Mouse (Mus musculus): ENCODE data around the gene Usp54. TPM values are rescaled to one million over a fixed set of nuclear protein-coding genes. Genes with fewer than 3 reads are reported as not detected.

Usp54 gene
- polyA plus RNA-seq, 1 experiment, result 3.3 TPM

DNA sequence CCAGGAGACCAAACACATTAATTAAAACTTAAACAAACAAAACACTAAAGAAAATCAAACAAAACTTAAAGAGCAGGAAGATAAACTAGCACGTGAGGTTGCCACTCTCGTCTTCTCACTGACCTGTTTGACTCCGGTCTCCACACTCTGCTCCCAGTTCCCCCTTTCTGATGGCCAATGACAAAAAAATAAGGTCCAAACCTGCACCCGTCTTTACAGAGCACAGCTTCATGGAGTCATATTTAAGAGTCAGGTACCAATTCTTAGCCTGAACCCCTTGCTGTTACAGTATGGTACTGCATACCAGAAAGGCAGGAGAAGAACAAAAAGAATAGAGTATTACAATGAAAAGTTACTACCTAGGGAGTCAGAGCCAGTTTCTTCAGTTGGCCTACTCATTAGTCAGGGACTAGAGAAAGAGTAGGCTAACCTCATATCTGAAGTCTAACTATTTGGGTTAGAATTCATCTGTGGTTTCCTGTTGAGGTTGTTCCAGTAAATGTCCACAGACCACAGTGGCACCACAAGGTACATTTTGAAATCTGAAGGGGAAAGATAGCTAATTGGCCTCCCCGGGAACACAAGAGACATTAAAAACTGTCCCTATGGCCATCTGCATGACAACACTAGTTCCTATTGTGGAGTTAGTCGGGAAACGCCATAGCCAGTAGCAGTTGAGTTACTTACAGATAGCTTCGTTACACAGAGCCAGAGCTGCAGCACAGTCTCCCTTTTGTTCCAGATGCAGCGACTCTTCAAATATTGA lies 75.4 kb downstream of the Usp54 start:
- Histone ChIP-seq H3K27me3 (ENCODE audit: control insufficient read depth, insufficient read depth, insufficient read length) (no peaks in the 10 kb centered on the region), H3K4me3 (ENCODE audit: insufficient read depth, poor library complexity, severe bottlenecking) (no peak overlapping the region), H3ac (ENCODE audit: control insufficient read depth, insufficient read length, low read depth) (no peak overlapping the region), H3K36me3 (ENCODE audit: control insufficient read depth, insufficient read depth) (peaks cover 35% of the 10 kb centered on the region), H3K79me2 (ENCODE audit: control insufficient read depth, insufficient read depth) (no peaks in the 10 kb centered on the region), H3K79me3 (ENCODE audit: low read depth) (no peaks in the 10 kb centered on the region)
- TF ChIP-seq USF1 (IDR thresholded peaks at IDR 0.05; ENCODE audit: low read depth), result no peak
- no peak for TF ChIP-seq MYOD1 (IDR thresholded peaks at IDR 0.05; ENCODE audit: control insufficient read depth, insufficient read length, low read depth)
- no peak for TF ChIP-seq MYOG (IDR thresholded peaks at IDR 0.05; ENCODE audit: control insufficient read depth, extremely low read depth, insufficient read length)
- no peak for TF ChIP-seq CTCF (IDR thresholded peaks at IDR 0.05; ENCODE audit: control insufficient read depth, insufficient read depth, insufficient read length)
- no peak for TF ChIP-seq MAX (IDR thresholded peaks at IDR 0.05)
- no peak for TF ChIP-seq CEBPB (IDR thresholded peaks at IDR 0.05; ENCODE audit: low read depth)
- no peak for TF ChIP-seq FOSL1 (IDR thresholded peaks at IDR 0.05; ENCODE audit: insufficient read depth, low read length, poor library complexity, severe bottlenecking)

DNA sequence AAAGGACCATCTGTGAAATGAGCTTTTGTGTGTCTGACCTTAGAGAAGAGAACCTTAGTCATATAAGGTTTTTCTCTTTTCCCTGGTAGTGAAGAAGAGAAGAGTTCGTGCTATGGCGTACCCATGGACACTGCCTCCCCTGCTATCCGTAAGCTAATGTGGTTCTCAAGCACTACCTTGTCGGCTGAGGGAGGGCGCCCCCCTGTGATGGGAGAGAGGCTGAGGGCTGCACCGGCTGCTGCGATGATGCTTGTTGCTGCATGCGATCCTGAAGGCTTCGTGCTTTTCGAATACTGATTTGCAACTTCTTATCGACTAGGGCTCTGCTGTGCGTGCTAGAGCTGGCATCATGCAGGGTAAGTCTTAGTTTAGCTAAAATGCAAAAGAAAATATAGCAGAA lies 76.2 kb downstream of the Usp54 start:
- H3K4me3 ChIP-seq (ENCODE audit: insufficient read depth, poor library complexity, severe bottlenecking), result no peak overlapping the region
- no peaks in the 10 kb centered on the region for H3K27me3 ChIP-seq (ENCODE audit: control insufficient read depth, insufficient read depth, insufficient read length)
- H3ac ChIP-seq (ENCODE audit: control insufficient read depth, insufficient read length, low read depth), result no peak overlapping the region
- H3K79me2 ChIP-seq (ENCODE audit: control insufficient read depth, insufficient read depth), result no peaks in the 10 kb centered on the region
- H3K36me3 ChIP-seq (ENCODE audit: control insufficient read depth, insufficient read depth), result peaks cover 28% of the 10 kb centered on the region
- H3K79me3 ChIP-seq (ENCODE audit: low read depth), result no peaks in the 10 kb centered on the region
- TF ChIP-seq MAX (IDR thresholded peaks at IDR 0.05) (no peak), MYOG (IDR thresholded peaks at IDR 0.05; ENCODE audit: control insufficient read depth, extremely low read depth, insufficient read length) (no peak), CTCF (IDR thresholded peaks at IDR 0.05; ENCODE audit: control insufficient read depth, insufficient read depth, insufficient read length) (peak; percentile 23), CEBPB (IDR thresholded peaks at IDR 0.05; ENCODE audit: low read depth) (no peak), FOSL1 (IDR thresholded peaks at IDR 0.05; ENCODE audit: insufficient read depth, low read length, poor library complexity, severe bottlenecking) (no peak), USF1 (IDR thresholded peaks at IDR 0.05; ENCODE audit: low read depth) (no peak), MYOD1 (IDR thresholded peaks at IDR 0.05; ENCODE audit: control insufficient read depth, insufficient read length, low read depth) (no peak)

DNA sequence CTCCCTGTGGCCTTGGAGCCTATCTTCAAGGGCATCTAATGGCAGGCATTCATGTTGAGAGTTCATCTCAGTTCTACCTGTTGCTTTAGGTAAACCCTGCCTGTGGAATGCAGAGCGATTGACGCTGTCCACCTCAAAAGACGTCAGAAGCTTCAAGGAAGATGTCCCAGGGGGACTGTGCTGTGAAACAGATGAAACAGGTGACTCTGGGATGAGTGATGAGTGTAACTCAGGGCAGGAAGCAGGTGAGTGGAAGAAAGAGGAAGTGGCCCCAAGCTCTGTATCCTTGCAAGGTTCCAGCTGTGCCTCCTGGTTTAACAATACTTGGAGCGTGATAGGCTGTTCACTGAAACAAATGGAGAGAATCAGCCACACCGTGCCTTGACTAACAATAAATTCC lies 79.0 kb downstream of the Usp54 start:
- H3K79me3 ChIP-seq (ENCODE audit: low read depth), result no peaks in the 10 kb centered on the region
- H3K79me2 ChIP-seq (ENCODE audit: control insufficient read depth, insufficient read depth), result no peaks in the 10 kb centered on the region
- peaks cover 26% of the 10 kb centered on the region for H3K36me3 ChIP-seq (ENCODE audit: control insufficient read depth, insufficient read depth)
- H3K4me3 ChIP-seq (ENCODE audit: insufficient read depth, poor library complexity, severe bottlenecking), result no peak overlapping the region
- TF ChIP-seq FOSL1 (IDR thresholded peaks at IDR 0.05; ENCODE audit: insufficient read depth, low read length, poor library complexity, severe bottlenecking), result no peak
- TF ChIP-seq MYOD1 (IDR thresholded peaks at IDR 0.05; ENCODE audit: control insufficient read depth, insufficient read length, low read depth), result no peak
- TF ChIP-seq MAX (IDR thresholded peaks at IDR 0.05), result no peak
- TF ChIP-seq CTCF (IDR thresholded peaks at IDR 0.05; ENCODE audit: control insufficient read depth, insufficient read depth, insufficient read length), result no peak
- TF ChIP-seq USF1 (IDR thresholded peaks at IDR 0.05; ENCODE audit: low read depth), result no peak
- no peak for TF ChIP-seq MYOG (IDR thresholded peaks at IDR 0.05; ENCODE audit: control insufficient read depth, extremely low read depth, insufficient read length)
- TF ChIP-seq CEBPB (IDR thresholded peaks at IDR 0.05; ENCODE audit: low read depth), result no peak
- H3ac ChIP-seq (ENCODE audit: control insufficient read depth, insufficient read length, low read depth), result no peak overlapping the region
- no peaks in the 10 kb centered on the region for H3K27me3 ChIP-seq (ENCODE audit: control insufficient read depth, insufficient read depth, insufficient read length)

DNA sequence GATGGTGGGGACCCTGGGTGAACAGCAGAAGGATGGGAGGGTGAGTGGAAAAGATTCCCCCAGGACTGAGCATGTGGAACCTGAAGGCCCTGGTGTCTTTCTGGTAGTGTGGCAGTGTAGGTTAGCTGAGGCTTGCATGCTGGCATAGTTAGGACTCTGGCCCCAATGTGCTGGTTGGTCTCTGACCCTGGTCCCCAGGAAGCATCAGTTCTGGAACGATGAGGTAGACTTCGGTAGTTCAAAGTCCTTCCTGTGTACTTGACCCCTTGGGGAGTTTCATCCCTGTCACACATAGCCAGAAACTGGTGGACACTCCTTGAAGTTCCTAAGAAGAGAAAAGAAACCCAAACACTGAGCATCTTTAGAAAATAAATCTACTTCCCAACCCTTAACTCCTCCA lies 90.7 kb downstream of the Usp54 start:
- H3ac ChIP-seq (ENCODE audit: control insufficient read depth, insufficient read length, low read depth), result no peak overlapping the region
- TF ChIP-seq MAX (IDR thresholded peaks at IDR 0.05) (no peak), FOSL1 (IDR thresholded peaks at IDR 0.05; ENCODE audit: insufficient read depth, low read length, poor library complexity, severe bottlenecking) (no peak), CTCF (IDR thresholded peaks at IDR 0.05; ENCODE audit: control insufficient read depth, insufficient read depth, insufficient read length) (no peak), CEBPB (IDR thresholded peaks at IDR 0.05; ENCODE audit: low read depth) (no peak), MYOD1 (IDR thresholded peaks at IDR 0.05; ENCODE audit: control insufficient read depth, insufficient read length, low read depth) (no peak), MYOG (IDR thresholded peaks at IDR 0.05; ENCODE audit: control insufficient read depth, extremely low read depth, insufficient read length) (no peak)
- H3K79me3 ChIP-seq (ENCODE audit: low read depth), result peaks cover 4% of the 10 kb centered on the region
- no peak overlapping the region for H3K4me3 ChIP-seq (ENCODE audit: insufficient read depth, poor library complexity, severe bottlenecking)
- peaks cover 8% of the 10 kb centered on the region for H3K79me2 ChIP-seq (ENCODE audit: control insufficient read depth, insufficient read depth)
- H3K36me3 ChIP-seq (ENCODE audit: control insufficient read depth, insufficient read depth), result no peaks in the 10 kb centered on the region
- no peaks in the 10 kb centered on the region for H3K27me3 ChIP-seq (ENCODE audit: control insufficient read depth, insufficient read depth, insufficient read length)

DNA sequence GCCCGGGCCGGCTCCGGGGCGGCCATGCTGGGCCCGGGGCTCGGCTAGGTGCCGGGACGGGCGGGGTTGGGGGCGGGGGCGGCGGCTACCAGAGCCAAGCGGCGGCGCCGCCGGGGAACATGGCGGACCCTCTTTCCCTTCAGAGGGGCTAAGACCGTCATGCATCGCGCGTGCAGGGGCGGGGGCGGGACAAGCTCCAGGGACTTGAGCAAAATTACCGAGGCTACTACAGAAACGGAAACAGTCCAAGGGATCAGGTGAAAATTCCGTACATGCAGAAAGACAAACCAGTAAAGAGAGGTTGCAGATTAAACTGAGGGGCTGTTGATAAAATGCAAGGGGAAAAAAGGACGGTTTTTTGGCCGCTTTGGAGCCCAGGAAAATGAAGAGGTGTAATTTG lies 94.4 kb downstream of the Usp54 start, which contains the start of gene Ppp3cb:
Gene Ppp3cb (minus strand): TSS at position 159 of the 400 bp plus-strand sequence.
- no peak for TF ChIP-seq MYOG (IDR thresholded peaks at IDR 0.05; ENCODE audit: control insufficient read depth, extremely low read depth, insufficient read length)
- Histone ChIP-seq H3K27me3 (ENCODE audit: control insufficient read depth, insufficient read depth, insufficient read length) (no peaks in the 10 kb centered on the region), H3K79me3 (ENCODE audit: low read depth) (peaks cover 38% of the 10 kb centered on the region), H3K79me2 (ENCODE audit: control insufficient read depth, insufficient read depth) (peaks cover 45% of the 10 kb centered on the region), H3K36me3 (ENCODE audit: control insufficient read depth, insufficient read depth) (no peaks in the 10 kb centered on the region), H3K4me3 (ENCODE audit: insufficient read depth, poor library complexity, severe bottlenecking) (peak within 1 kb of the TSS; percentile 72), H3ac (ENCODE audit: control insufficient read depth, insufficient read length, low read depth) (peak within 1 kb of the TSS; percentile 70)
